Mouse (Mus musculus) cortical plate, adult 2 months (tissue): Measurements from ENCODE around the gene Prss50.

Experiments used
- CTCF ChIP-seq: fragments of 200-500 bp; IDR thresholded peaks from 2 replicates; pipeline ENCODE4 v1.5.1; 2011; ENCODE audit warnings: mild to moderate bottlenecking, control low read depth, low read length; ENCODE audit not compliant: insufficient read depth; ENCODE audit errors: extremely low read depth
- POLR2A ChIP-seq: fragments of 200-500 bp; IDR thresholded peaks from 2 replicates; pipeline ENCODE4 v1.6.1; 2011; ENCODE audit warnings: mild to moderate bottlenecking, low read length, control low read depth; ENCODE audit not compliant: insufficient read depth; ENCODE audit errors: extremely low read depth

DNA sequence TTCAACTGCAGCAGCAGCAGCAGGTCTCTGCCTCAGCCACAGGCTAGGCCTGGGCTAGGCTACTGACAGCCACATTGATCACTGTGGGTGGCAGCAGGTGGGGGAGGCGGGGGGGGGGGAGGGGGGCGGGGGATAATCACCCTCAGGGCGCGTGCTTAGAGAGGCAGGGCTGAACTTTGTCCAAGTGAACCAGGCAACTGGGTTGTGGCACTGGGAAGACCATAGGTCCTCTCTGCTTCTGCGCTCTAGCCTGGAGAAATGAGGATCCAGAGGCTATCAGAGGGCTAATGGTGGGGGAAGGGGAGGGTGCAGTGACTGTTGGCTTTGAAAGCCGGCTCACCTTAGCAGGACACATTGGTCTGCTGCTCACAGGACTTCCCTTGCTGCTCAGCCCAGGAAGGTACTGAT, 17.5 kb downstream of the Prss50 start:
- no peak for TF ChIP-seq POLR2A
- TF ChIP-seq CTCF: no peak
